Mouse (Mus musculus) cerebellum, adult 2 months (tissue): ENCODE measurements at regions not wholly inside any gene's neighbourhood (a gene's known extent, or its start where the extent isn't known, plus 50 kb on each side); places are given as distances from the start of the nearest gene placed in this dataset.

Experiments
- DNase-seq, 2 experiments: peaks; one replicate each; pipeline ENCODE4 v3.0.0; 2021
- H3K27ac ChIP-seq: fragments of 200-500 bp; 2 replicates; pipeline ENCODE4 v1.5.1; 2012; ENCODE audit warnings: low read length, control low read depth, inconsistent platforms; ENCODE audit not compliant: insufficient read depth
- H3K27me3 ChIP-seq: fragments of 200-500 bp; 2 replicates; pipeline ENCODE4 v1.6.1; 2012; ENCODE audit warnings: inconsistent platforms, mild to moderate bottlenecking, low read length, moderate library complexity; ENCODE audit not compliant: control insufficient read depth, insufficient read depth
- H3K4me1 ChIP-seq: fragments of 200-500 bp; 2 replicates; pipeline ENCODE4 v1.6.1; 2011; ENCODE audit warnings: low read length; ENCODE audit not compliant: control insufficient read depth, insufficient read depth
- H3K4me3 ChIP-seq: fragments of 200-500 bp; replicated peaks from 2 replicates; pipeline ENCODE3; 2011; ENCODE audit warnings: mild to moderate bottlenecking, low read depth, low read length, control low read depth; ENCODE audit not compliant: insufficient read depth
- CTCF ChIP-seq: fragments of 200-500 bp; IDR thresholded peaks from 2 replicates; pipeline ENCODE4 v1.5.1; 2011; ENCODE audit warnings: low read depth, mild to moderate bottlenecking, control low read depth, low read length, moderate library complexity, borderline replicate concordance; ENCODE audit not compliant: insufficient read depth
- POLR2A ChIP-seq: fragments of 200-500 bp; IDR thresholded peaks from 2 replicates; pipeline ENCODE4 v1.6.1; 2011; ENCODE audit warnings: low read length, control low read depth, borderline replicate concordance; ENCODE audit not compliant: insufficient read depth
- WGBS: fragments of 180-500 bp; shearing (Covaris S2); methylation state at CpG from one replicate; pipeline ENCODE4 v1.1.7; 2018; 5-methylcytosine and 5-hydroxymethylcytosine counted together

DNA sequence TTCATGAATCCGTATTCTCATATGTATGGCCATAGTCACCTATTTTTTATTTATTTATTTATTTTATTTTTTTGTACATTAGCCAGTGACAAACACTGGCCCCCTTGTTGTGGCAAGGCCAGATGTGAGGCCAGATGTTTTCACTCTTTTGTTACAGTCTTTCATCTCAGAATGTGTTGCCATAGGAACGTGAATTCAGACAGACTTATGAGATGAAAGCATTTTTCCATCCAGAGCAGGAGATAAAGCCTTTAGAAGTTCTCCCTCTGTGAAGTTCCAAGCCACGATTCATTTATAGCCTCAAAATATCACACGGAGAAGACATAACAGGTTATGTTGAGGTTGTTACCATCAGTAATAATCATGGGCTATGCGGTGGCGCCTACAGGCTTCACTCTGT lies 220.9 kb downstream of the Arpp21 start:
- no peak overlapping the region for H3K27ac ChIP-seq
- TF ChIP-seq CTCF, result no peak
- no peak for TF ChIP-seq POLR2A
- no peaks in the 10 kb centered on the region for H3K4me1 ChIP-seq
- H3K4me3 ChIP-seq, result no peak overlapping the region
- no peaks in the 10 kb centered on the region for H3K27me3 ChIP-seq
- WGBS, result 82% methylated on average over 6 of the region's 6 CpGs
- DNase-seq, result no peak

DNA sequence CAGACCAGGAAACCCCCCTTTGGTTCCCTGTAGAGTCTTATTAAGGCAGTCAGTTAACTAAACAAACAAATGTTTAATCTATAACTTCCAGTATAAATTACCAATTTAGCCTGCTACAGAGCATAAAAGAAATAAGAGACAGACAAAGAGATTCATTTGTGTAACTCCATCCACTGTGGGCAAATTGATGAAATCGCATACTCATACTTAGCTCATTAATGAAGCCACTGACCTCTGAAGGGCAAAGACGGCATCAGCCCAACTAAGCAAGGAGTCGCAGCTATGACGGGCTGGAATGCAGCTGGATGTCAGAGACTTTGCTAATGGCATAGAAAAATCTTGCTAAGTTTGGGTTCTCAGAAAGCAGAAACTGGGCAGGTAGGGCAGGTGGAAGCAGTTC lies 241.3 kb downstream of the Arpp21 start:
- WGBS, result 82% methylated on average over 4 of the region's 4 CpGs
- Histone ChIP-seq H3K27ac (no peak overlapping the region), H3K27me3 (no peaks in the 10 kb centered on the region), H3K4me3 (no peak overlapping the region), H3K4me1 (no peaks in the 10 kb centered on the region)
- TF ChIP-seq POLR2A, result no peak
- DNase-seq, result no peak

DNA sequence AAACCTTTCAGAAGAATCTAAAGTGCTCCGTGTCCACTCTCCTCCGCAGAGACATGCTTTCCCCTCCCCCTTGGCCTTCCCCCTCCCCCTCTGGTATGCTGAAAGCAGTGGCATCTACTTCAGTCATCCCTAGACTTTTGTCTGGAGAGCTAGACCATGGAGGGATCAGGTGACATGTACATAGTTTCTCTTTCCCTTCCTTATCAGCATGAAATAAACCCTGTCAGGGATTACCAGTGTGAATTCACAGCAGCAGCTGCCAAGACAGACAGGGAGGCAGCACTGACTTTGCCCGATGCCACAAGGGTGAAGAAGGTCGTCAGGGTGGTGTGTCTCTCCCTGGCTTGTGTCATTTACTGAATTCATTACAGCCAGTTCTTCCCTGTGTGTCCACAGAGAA lies 241.9 kb downstream of the Arpp21 start:
- Histone ChIP-seq H3K27me3 (no peaks in the 10 kb centered on the region), H3K4me3 (no peak overlapping the region), H3K27ac (no peak overlapping the region), H3K4me1 (no peaks in the 10 kb centered on the region)
- 39% methylated on average over 4 of the region's 4 CpGs for WGBS
- no peak for DNase-seq
- TF ChIP-seq CTCF (no peak), POLR2A (no peak)

DNA sequence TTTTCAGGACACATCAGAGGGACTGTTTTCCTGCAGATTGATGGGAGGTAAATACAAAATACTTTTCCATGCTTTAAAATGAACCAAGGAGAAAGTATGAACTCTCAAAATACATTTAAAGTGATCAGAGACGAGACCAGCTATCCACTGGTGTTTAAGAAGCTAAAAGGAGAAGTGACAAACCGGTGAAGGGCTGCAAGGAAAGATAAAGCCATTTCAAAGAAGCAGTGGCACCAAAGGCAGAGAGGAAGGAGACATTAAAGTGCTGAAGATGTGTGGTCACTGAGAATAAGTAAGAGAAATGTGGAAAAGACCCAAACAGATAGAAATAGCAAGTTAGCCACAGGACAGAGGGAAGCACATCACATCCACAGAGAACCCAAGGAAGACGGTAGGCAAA lies 245.7 kb downstream of the Arpp21 start:
- no peak for DNase-seq
- H3K4me1 ChIP-seq, result no peaks in the 10 kb centered on the region
- 93% methylated on average over 3 of the region's 3 CpGs for WGBS
- H3K27me3 ChIP-seq, result no peaks in the 10 kb centered on the region
- no peak overlapping the region for H3K4me3 ChIP-seq
- H3K27ac ChIP-seq, result no peak overlapping the region
- TF ChIP-seq CTCF (no peak), POLR2A (no peak)

DNA sequence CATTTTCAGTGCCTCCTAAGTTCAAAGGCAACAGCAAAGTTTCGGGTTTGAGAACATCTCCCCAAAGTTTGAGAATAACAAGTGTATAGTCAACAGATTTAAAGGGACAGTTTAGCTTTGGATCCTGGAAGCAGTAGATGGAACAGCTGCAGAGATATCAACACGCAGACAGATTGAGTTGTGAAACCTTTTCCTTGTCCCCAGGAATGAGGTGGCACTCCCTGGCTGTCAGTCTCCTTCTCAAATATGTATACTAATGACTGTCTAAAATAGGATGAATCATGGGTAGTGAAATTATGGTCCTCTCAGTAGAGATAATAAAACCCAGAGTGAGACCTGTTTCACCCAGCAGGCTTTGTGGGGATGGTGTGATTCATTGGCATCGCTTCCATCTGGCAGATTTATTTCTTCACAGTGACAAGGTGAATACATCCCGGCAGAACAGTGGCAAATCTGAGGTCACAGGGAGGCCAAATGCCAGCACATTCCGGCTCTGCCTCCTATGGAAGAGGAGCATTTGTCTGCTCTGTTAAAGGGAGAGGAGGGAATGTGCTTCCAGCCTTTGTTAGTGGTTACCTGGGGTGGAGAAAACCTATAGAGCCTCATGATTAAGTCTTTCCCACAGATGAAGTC lies 272.2 kb downstream of the Arpp21 start:
- Histone ChIP-seq H3K4me1 (no peaks in the 10 kb centered on the region; the same call in 1 of the 2 replicates), H3K27ac (no peak overlapping the region), H3K4me3 (no peak overlapping the region), H3K27me3 (no peaks in the 10 kb centered on the region)
- DNase-seq, result peak; percentile 70 to 86
- TF ChIP-seq CTCF (no peak), POLR2A (no peak)
- WGBS, result 29% methylated on average over 5 of the region's 5 CpGs

DNA sequence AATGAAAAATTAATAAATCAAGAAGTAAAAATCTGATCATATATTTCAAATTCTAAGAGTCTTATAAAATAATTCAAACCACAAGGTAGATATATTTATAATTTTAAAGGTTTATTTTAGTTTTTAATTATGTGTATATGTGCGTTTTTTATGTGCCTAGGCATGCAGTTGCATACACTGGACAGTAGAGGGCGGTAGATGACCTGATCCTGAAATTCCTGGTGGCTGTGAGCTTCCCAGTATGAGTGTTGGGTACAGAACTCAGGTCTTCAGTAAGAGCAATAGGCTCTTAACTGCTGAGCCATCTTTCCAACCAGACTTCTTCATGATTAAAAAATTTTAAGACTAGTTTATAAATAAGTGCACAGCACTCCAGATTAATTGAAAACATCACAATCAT lies 267.7 kb upstream of the Stac start:
- Histone ChIP-seq H3K27ac (no peak overlapping the region), H3K4me3 (no peak overlapping the region), H3K27me3 (no peaks in the 10 kb centered on the region), H3K4me1 (no peaks in the 10 kb centered on the region)
- no peak for DNase-seq
- TF ChIP-seq CTCF (peak; percentile 50; the same call in 1 of the 2 replicates), POLR2A (no peak)
- 62% methylated on average over 2 of the region's 2 CpGs for WGBS

DNA sequence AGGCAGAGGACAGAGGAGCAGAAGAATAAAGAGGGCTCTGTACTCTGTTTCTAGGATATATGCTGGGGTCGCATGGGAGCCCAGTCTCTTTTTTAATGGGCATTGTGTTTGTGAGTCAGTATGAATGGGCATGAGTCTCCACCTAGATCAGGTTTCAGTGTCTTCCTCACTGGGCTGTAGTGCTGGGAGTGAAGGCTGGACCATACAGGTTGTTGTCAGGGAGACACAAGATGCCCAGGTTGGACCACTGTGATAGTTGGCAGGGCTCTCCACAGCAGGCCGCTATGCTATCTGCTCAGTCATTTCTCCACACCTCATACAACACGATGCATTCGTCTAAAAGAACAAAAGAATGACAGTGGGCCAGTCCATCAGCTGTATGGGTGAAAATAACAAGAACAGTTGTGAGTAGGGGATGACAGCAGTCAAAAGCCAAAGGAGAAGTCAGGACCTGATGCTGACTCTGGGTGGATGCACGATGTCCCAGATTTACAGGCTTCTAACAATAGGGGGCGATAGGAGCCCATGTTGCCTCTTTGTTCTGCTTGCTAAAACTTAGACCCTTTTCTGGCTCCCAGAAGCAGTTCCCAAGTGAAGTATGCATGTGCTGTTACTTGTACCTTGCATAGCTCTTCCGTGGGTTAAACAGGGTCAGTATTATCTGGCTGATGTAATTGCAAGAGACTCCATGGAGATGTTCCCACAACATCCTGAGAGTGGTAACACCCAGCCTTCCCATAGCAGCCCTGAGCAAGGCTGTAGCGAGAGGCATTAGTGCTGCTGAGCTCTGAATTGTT lies 249.3 kb upstream of the Stac start:
- no peak overlapping the region for H3K4me3 ChIP-seq
- peak; percentile 22 to 25 for DNase-seq
- WGBS, result 45% methylated on average over 8 of the region's 8 CpGs
- H3K4me1 ChIP-seq, result no peaks in the 10 kb centered on the region
- TF ChIP-seq POLR2A, result no peak
- TF ChIP-seq CTCF, result peak; percentile 65
- no peaks in the 10 kb centered on the region for H3K27me3 ChIP-seq
- H3K27ac ChIP-seq, result no peak overlapping the region

DNA sequence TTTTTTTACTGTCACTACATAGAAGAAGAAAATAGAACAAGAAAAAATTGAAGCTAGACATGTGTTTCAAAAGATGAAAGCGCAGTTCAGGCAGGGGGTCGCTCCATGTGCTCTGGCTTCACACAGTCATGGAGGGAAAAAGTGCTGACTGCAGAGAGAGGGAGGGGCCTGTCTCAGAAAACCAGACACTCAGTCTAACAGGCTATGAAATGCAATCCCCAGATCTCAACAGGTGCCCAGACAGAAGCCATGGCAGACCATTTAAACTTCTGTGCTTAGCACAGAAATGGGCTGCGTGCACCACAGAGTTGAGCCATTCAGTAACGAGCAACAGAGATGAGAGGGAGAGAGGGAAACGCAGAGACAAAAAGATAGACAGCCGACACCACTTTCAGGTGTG lies 242.3 kb upstream of the Stac start:
- TF ChIP-seq POLR2A (no peak), CTCF (no peak)
- no peaks in the 10 kb centered on the region for H3K4me1 ChIP-seq
- no peak for DNase-seq

More for the DNA sequence above, 242.3 kb upstream of the Stac start:
- WGBS, result 73% methylated on average over 6 of the region's 6 CpGs
- Histone ChIP-seq H3K27ac (no peak overlapping the region), H3K4me3 (no peak overlapping the region), H3K27me3 (no peaks in the 10 kb centered on the region)
